Mouse (Mus musculus) liver, embryonic 14.5 days (tissue): Measurements from ENCODE around the gene Ank. TPM values are rescaled to one million over a fixed set of nuclear protein-coding genes. Genes with fewer than 3 reads are reported as not detected.

Experiments used
- ATAC-seq: fragments of 200-750 bp; cut with Nextera tagmentation; 2 replicates; pipeline ENCODE4 v1.8.0; 2017; ENCODE audit warnings: moderate number of reproducible peaks, mild to moderate bottlenecking, moderate library complexity; ENCODE audit not compliant: insufficient read depth
- DNase-seq, 3 experiments: peaks; one replicate each; pipeline ENCODE4 v3.0.0-alpha.2; 2012 to 2013; ENCODE audit warnings: low read depth in 3 of 3, low spot score in 3 of 3
- H3K27ac ChIP-seq: fragments of 300-500 bp; sonication (generic); 2 replicates; pipeline ENCODE4 v1.5.1; 2014; ENCODE audit warnings: moderate library complexity, mild to moderate bottlenecking, control low read depth, inconsistent platforms
- H3K27me3 ChIP-seq: fragments of 300-500 bp; sonication (generic); 2 replicates; pipeline ENCODE4 v1.6.1; 2014; ENCODE audit warnings: mild to moderate bottlenecking, low read length, moderate library complexity; ENCODE audit not compliant: control insufficient read depth, insufficient read depth
- H3K36me3 ChIP-seq: fragments of 300-500 bp; sonication (generic); replicated peaks from 2 replicates; pipeline ENCODE4 v1.6.1; 2014; ENCODE audit warnings: low read depth; ENCODE audit not compliant: control insufficient read depth, insufficient read depth
- H3K4me1 ChIP-seq, 2 experiments: fragments of 200-500 bp in 1 of 2; fragments of 300-500 bp in 1 of 2; sonication (generic) in 1 of 2; replicated peaks; 2 replicates each; pipeline ENCODE4 v1.6.1; 2012 to 2014; ENCODE audit warnings: antibody characterized with exemption in 1 of 2, inconsistent platforms in 1 of 2, low read length in 1 of 2; ENCODE audit not compliant: control insufficient read depth in 2 of 2, insufficient read depth in 2 of 2
- H3K4me2 ChIP-seq: fragments of 300-500 bp; sonication (generic); 2 replicates; pipeline ENCODE4 v1.6.1; 2014; ENCODE audit warnings: low read depth, mild to moderate bottlenecking, control low read depth, moderate library complexity
- H3K4me3 ChIP-seq, 2 experiments: fragments of 200-500 bp in 1 of 2; fragments of 300-500 bp in 1 of 2; sonication (generic) in 1 of 2; 2 replicates each; pipeline ENCODE4 v1.5.1; 2012 to 2014; ENCODE audit warnings: low read depth in 2 of 2, low read length in 2 of 2, mild to moderate bottlenecking in 2 of 2, control low read depth in 1 of 2, inconsistent platforms in 1 of 2, moderate library complexity in 1 of 2; ENCODE audit not compliant: insufficient read depth in 1 of 2
- H3K9ac ChIP-seq: fragments of 300-500 bp; sonication (generic); replicated peaks from 2 replicates; pipeline ENCODE4 v1.6.1; 2014; ENCODE audit warnings: mild to moderate bottlenecking, control low read depth, moderate library complexity
- H3K9me3 ChIP-seq: fragments of 300-500 bp; sonication (generic); 2 replicates; pipeline ENCODE4 v1.6.1; 2016; ENCODE audit warnings: low read length, mixed read lengths; ENCODE audit not compliant: control insufficient read depth
- CTCF ChIP-seq: IDR thresholded peaks from 2 replicates; pipeline ENCODE4 v1.5.1; 2016; ENCODE audit warnings: antibody characterized with exemption, low read depth, control low read depth
- EP300 ChIP-seq: IDR thresholded peaks from 2 replicates; pipeline ENCODE4 v1.6.1; 2016; ENCODE audit warnings: antibody characterized with exemption, low read depth
- WGBS: fragments of 180-500 bp; shearing (Covaris S2); extraction: QIAGEN DNeasy Blood & Tissue Kit; methylation state at CpG from one replicate; pipeline ENCODE4 v1.1.7; 2014; ENCODE audit not compliant: insufficient replicate concordance; 5-methylcytosine and 5-hydroxymethylcytosine counted together
- polyA plus RNA-seq, 2 experiments: library from polyadenylated mRNA; depleted of rRNA in 1 of 2; stranded (reverse) in 1 of 2; unstranded in 1 of 2; fragments of >200 nt; fragmentation: Nextera tagmentation in 1 of 2; extraction: Ambion mirVana in 1 of 2; gene quantifications; 2 replicates each; pipeline versions ENCODE4 v1.2.1 to v1.2.3; 2012 to 2014

Ank gene
- polyA plus RNA-seq, 2 experiments = 13.6 to 24.6 TPM

- no peak overlapping the region for H3K9ac ChIP-seq
- no peak for TF ChIP-seq EP300
- TF ChIP-seq CTCF = no peak
- no peak overlapping the region for H3K4me3 ChIP-seq
- no peak overlapping the region for H3K27ac ChIP-seq
- 79% methylated on average over 16 of the region's 16 CpGs for WGBS
- peaks cover 3% of the 10 kb centered on the region; the same call in 1 of the 2 replicates for H3K36me3 ChIP-seq
- H3K4me2 ChIP-seq = no peak overlapping the region
- ATAC-seq (no peak), DNase-seq (no peak)
- H3K4me1 ChIP-seq = no peaks in the 10 kb centered on the region
- no peaks in the 10 kb centered on the region for H3K9me3 ChIP-seq
- no peaks in the 10 kb centered on the region for H3K27me3 ChIP-seq
Measured at GRCm38 (mm10) chr15:27577915-27578780, 111.7 kb downstream of the Ank start.

- no peak overlapping the region for H3K4me2 ChIP-seq
- 70% methylated on average over 6 of the region's 6 CpGs for WGBS
- no peak overlapping the region for H3K4me3 ChIP-seq
- no peak for DNase-seq
- TF ChIP-seq CTCF (no peak), EP300 (no peak)
- H3K9ac ChIP-seq = no peak overlapping the region
- H3K27ac ChIP-seq = no peak overlapping the region
- H3K36me3 ChIP-seq = peaks cover 3% of the 10 kb centered on the region; the same call in 1 of the 2 replicates
- no peaks in the 10 kb centered on the region for H3K4me1 ChIP-seq
- H3K9me3 ChIP-seq = no peaks in the 10 kb centered on the region
- ATAC-seq = no peak
- no peaks in the 10 kb centered on the region for H3K27me3 ChIP-seq
Measured at GRCm38 (mm10) chr15:27578918-27579317, 112.4 kb downstream of the Ank start.

- Histone ChIP-seq H3K4me1 (no peaks in the 10 kb centered on the region), H3K9ac (no peak overlapping the region), H3K4me3 (no peak overlapping the region), H3K27me3 (no peaks in the 10 kb centered on the region), H3K27ac (no peak overlapping the region), H3K36me3 (peaks cover 3% of the 10 kb centered on the region; the same call in 1 of the 2 replicates), H3K4me2 (no peak overlapping the region), H3K9me3 (no peaks in the 10 kb centered on the region)
- DNase-seq (no peak), ATAC-seq (no peak; the same call in 1 of the 2 replicates)
- no peak for TF ChIP-seq EP300
- TF ChIP-seq CTCF = no peak
- 64% methylated on average over 2 of the region's 2 CpGs for WGBS
Measured at GRCm38 (mm10) chr15:27579853-27580252, 113.4 kb downstream of the Ank start.

GRCm38 (mm10) chr15:27580771-27581170 lies 114.3 kb downstream of the Ank start:
- no peak overlapping the region for H3K4me3 ChIP-seq
- peaks cover 3% of the 10 kb centered on the region; the same call in 1 of the 2 replicates for H3K36me3 ChIP-seq
- no peaks in the 10 kb centered on the region for H3K4me1 ChIP-seq
- WGBS = 83% methylated on average over 2 of the region's 2 CpGs
- no peak overlapping the region for H3K27ac ChIP-seq
- ATAC-seq = no peak
- no peak for DNase-seq
- no peaks in the 10 kb centered on the region for H3K9me3 ChIP-seq
- H3K27me3 ChIP-seq = no peaks in the 10 kb centered on the region
- no peak for TF ChIP-seq EP300
- TF ChIP-seq CTCF = no peak
- no peak overlapping the region for H3K4me2 ChIP-seq
- no peak overlapping the region for H3K9ac ChIP-seq

- Histone ChIP-seq H3K4me2 (no peak overlapping the region), H3K4me3 (no peak overlapping the region), H3K9ac (no peak overlapping the region), H3K27ac (no peak overlapping the region), H3K27me3 (no peaks in the 10 kb centered on the region), H3K4me1 (no peaks in the 10 kb centered on the region), H3K9me3 (no peaks in the 10 kb centered on the region), H3K36me3 (peaks cover 3% of the 10 kb centered on the region; the same call in 1 of the 2 replicates)
- ATAC-seq (no peak), DNase-seq (no peak)
- WGBS = 77% methylated on average over 3 of the region's 3 CpGs
- TF ChIP-seq EP300 (no peak), CTCF (no peak)
Measured at GRCm38 (mm10) chr15:27581640-27582039, 115.2 kb downstream of the Ank start.
